Mouse (Mus musculus): ENCODE data around the gene Mki67. TPM values are rescaled to one million over a fixed set of nuclear protein-coding genes. Genes with fewer than 3 reads are reported as not detected.
"Not testable (repeated sequence)": the region's sequence is repeated elsewhere in the genome, so short reads cannot be mapped to it uniquely, and the experiment has no call there.

Gene Mki67
- polyA plus RNA-seq, 1 experiment from 2014 or later = 25.1 TPM

DNA sequence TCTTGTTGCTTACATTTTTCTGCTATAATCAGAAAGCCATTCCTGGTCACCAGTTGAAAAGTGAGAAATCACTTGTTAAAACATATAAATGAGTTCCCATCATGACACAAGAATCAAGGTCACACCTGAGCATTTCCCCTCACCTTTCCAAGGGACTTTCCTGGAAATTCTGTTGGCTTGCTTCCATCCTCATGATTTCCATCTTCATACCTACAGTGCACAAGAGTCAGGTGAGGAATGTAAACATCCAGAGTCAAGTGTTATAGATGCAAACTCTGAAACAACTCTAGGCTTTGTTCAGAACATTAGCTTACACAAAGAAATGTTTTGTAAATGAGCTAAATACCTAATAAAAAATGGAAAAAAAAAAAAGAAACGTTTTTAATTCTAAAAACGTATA, 5.5 kb downstream of the Mki67 start:
- Histone ChIP-seq H3K9me3 (replicated peaks; ENCODE audit: control insufficient read depth, low read length) (no peaks in the 10 kb centered on the region), H3K4me3 (ENCODE audit: low read length) (no peak overlapping the region), H3K36me3 (ENCODE audit: control insufficient read depth, insufficient read depth) (peaks cover 28% of the 10 kb centered on the region), H3K9ac (ENCODE audit: low read length) (no peak overlapping the region), H3K27ac (ENCODE audit: low read length) (no peak overlapping the region), H3K4me1 (ENCODE audit: control insufficient read depth, insufficient read depth, low read length) (peaks cover 7% of the 10 kb centered on the region; the same call in 1 of the 2 replicates), H3K4me2 (ENCODE audit: low read depth, low read length) (no peak overlapping the region), H3K27me3 (ENCODE audit: control insufficient read depth, insufficient read depth, low read length) (no peaks in the 10 kb centered on the region)
- 71% methylated on average over 2 of the region's 2 CpGs for WGBS
- no peak for ATAC-seq (replicated peaks; ENCODE audit: extremely low read depth, insufficient read depth, low FRiP score)

DNA sequence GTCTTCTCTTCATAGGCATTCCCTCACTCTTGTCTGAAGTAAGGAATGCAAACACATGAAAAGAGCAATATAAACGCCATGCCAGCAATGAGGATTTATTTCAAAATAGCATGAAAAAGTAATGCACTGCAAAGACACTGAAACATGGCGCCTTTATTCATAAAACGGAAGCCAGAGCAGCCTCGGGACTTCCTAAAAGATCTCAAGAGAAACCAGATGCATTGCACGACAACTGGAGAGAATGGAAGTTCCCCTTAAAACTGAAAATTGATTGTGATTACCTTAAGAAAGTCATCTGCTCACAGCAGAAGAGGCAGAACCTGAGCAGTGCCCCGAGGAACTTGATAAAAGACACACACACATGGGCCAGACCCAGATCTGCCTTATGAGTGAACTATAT, 10.4 kb downstream of the Mki67 start:
- ATAC-seq (replicated peaks; ENCODE audit: extremely low read depth, insufficient read depth, low FRiP score) = no peak
- no peak overlapping the region for H3K4me3 ChIP-seq (ENCODE audit: low read length)
- H3K27ac ChIP-seq (ENCODE audit: low read length) = no peak overlapping the region
- no peak overlapping the region for H3K4me2 ChIP-seq (ENCODE audit: low read depth, low read length)
- H3K36me3 ChIP-seq (ENCODE audit: control insufficient read depth, insufficient read depth) = peaks cover 58% of the 10 kb centered on the region
- no peaks in the 10 kb centered on the region for H3K27me3 ChIP-seq (ENCODE audit: control insufficient read depth, insufficient read depth, low read length)
- H3K9ac ChIP-seq (ENCODE audit: low read length) = no peak overlapping the region
- no peaks in the 10 kb centered on the region for H3K9me3 ChIP-seq (replicated peaks; ENCODE audit: control insufficient read depth, low read length)
- WGBS = 90% methylated on average over 6 of the region's 6 CpGs
- no peaks in the 10 kb centered on the region for H3K4me1 ChIP-seq (ENCODE audit: control insufficient read depth, insufficient read depth, low read length)

DNA sequence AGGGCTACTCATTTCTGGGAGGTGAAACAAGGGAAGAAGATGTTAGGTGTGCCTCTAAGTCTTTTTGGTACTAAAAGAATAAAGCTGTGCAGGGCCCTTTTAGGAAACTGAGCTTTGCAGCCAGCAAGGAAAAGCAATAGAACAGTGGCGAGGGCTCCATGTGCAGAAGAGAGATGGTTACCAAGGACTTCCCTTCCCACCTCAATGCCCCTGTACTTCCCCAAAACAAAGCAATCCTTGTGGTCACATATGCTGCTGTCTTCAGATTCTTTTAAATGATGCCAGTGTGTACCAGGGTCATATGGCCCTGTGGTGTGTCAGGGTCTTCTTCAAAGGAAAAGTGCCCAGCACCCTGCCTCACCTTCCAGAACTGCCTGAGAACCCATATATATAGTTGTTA, 11.1 kb downstream of the Mki67 start:
- no peak for ATAC-seq (replicated peaks; ENCODE audit: extremely low read depth, insufficient read depth, low FRiP score)
- 87% methylated on average over 1 of the region's 1 CpGs for WGBS

DNA sequence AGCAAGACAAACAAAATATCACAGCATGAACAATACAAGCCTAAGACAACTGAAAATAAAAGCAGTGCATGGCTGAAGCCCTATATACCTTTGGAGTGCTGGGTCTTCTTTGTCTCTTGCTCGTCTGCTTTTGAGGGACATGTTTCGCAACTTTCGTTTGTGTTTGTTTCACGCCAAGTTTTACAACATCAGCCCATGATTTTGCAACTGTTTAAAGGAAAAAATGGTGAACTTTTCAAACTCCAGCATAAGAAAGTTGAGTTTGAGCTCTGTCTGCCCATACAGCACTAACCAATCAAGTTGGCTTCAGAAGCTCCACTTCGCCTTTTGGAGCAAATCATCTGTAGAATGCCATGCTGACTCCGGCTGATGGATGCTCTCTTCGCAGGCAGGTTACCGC, 11.9 kb downstream of the Mki67 start:
- Histone ChIP-seq H3K27me3 (ENCODE audit: control insufficient read depth, insufficient read depth, low read length) (no peaks in the 10 kb centered on the region), H3K9ac (ENCODE audit: low read length) (no peak overlapping the region), H3K4me3 (ENCODE audit: low read length) (no peak overlapping the region), H3K27ac (ENCODE audit: low read length) (no peak overlapping the region), H3K4me1 (ENCODE audit: control insufficient read depth, insufficient read depth, low read length) (peaks cover 7% of the 10 kb centered on the region), H3K36me3 (ENCODE audit: control insufficient read depth, insufficient read depth) (peaks cover 61% of the 10 kb centered on the region), H3K4me2 (ENCODE audit: low read depth, low read length) (no peak overlapping the region), H3K9me3 (replicated peaks; ENCODE audit: control insufficient read depth, low read length) (no peaks in the 10 kb centered on the region)
- WGBS = 93% methylated on average over 8 of the region's 8 CpGs
- no peak for ATAC-seq (replicated peaks; ENCODE audit: extremely low read depth, insufficient read depth, low FRiP score)

More for the DNA sequence above, 11.1 kb downstream of the Mki67 start:
- Histone ChIP-seq H3K9me3 (replicated peaks; ENCODE audit: control insufficient read depth, low read length) (no peaks in the 10 kb centered on the region), H3K27me3 (ENCODE audit: control insufficient read depth, insufficient read depth, low read length) (no peaks in the 10 kb centered on the region), H3K9ac (ENCODE audit: low read length) (no peak overlapping the region), H3K27ac (ENCODE audit: low read length) (no peak overlapping the region), H3K4me3 (ENCODE audit: low read length) (no peak overlapping the region), H3K36me3 (ENCODE audit: control insufficient read depth, insufficient read depth) (peaks cover 63% of the 10 kb centered on the region), H3K4me1 (ENCODE audit: control insufficient read depth, insufficient read depth, low read length) (peaks cover 2% of the 10 kb centered on the region), H3K4me2 (ENCODE audit: low read depth, low read length) (no peak overlapping the region)

DNA sequence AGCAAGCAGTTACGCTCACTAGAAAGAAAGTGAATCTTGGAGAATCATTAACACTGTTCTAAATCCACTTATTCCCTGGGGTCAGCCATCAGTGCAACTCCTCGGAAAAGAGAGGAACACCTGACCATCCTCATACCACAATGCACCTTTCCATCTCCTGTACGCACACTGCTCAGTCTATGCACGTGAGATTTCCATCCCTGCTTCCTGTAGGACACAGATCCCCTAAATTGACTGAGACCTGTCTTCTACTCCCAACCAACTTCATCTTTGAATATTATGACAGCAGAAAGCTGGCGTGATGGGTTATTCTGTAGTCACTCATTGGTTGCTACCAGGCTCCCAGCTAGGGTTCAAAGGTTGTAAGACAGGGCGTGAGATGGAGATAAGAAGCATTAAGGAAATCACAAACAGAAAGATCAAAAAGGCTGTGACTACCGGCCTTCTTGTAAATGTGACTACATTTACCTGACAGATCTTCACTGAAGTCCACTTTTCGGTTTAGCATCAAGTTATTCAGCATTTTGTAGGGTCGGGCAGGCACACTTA, 12.5 kb downstream of the Mki67 start:
- ATAC-seq (replicated peaks; ENCODE audit: extremely low read depth, insufficient read depth, low FRiP score) = no peak
- no peak overlapping the region for H3K27ac ChIP-seq (ENCODE audit: low read length)
- H3K9me3 ChIP-seq (replicated peaks; ENCODE audit: control insufficient read depth, low read length) = no peaks in the 10 kb centered on the region
- no peaks in the 10 kb centered on the region for H3K27me3 ChIP-seq (ENCODE audit: control insufficient read depth, insufficient read depth, low read length)
- no peak overlapping the region for H3K4me2 ChIP-seq (ENCODE audit: low read depth, low read length)
- no peak overlapping the region for H3K9ac ChIP-seq (ENCODE audit: low read length)
- no peak overlapping the region for H3K4me3 ChIP-seq (ENCODE audit: low read length)
- WGBS = 89% methylated on average over 9 of the region's 9 CpGs
- H3K36me3 ChIP-seq (ENCODE audit: control insufficient read depth, insufficient read depth) = peaks cover 63% of the 10 kb centered on the region
- peaks cover 7% of the 10 kb centered on the region for H3K4me1 ChIP-seq (ENCODE audit: control insufficient read depth, insufficient read depth, low read length)

DNA sequence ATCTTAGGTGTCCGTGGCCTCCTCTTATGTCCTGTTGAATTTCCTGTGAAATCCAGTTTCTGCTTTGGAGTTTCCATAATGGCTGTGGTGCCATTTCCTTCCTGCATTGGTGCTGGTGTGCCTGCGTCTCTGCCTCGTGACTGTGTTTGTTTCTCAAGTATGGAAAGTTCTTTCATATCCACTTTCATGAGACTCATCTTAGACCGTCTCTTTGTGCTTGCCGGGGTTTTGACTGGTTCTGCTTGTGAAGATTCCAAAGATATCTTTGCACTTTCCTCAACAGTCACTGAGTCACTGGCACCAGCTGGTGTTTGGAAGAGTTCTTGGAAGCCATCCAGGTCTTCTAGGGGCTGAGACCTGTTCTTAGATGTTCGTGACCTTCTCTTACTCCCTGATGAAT, 16.8 kb downstream of the Mki67 start:
- H3K4me3 ChIP-seq (ENCODE audit: low read length); H3K4me2 ChIP-seq (ENCODE audit: low read depth, low read length); H3K9me3 ChIP-seq (replicated peaks; ENCODE audit: control insufficient read depth, low read length); H3K9ac ChIP-seq (ENCODE audit: low read length); H3K27me3 ChIP-seq (ENCODE audit: control insufficient read depth, insufficient read depth, low read length); H3K27ac ChIP-seq (ENCODE audit: low read length); ATAC-seq (replicated peaks; ENCODE audit: extremely low read depth, insufficient read depth, low FRiP score): not testable (repeated sequence)
- 51% methylated on average over 6 of the region's 6 CpGs for WGBS
- peaks cover 13% of the 10 kb centered on the region for H3K4me1 ChIP-seq (ENCODE audit: control insufficient read depth, insufficient read depth, low read length)
- peaks cover 57% of the 10 kb centered on the region for H3K36me3 ChIP-seq (ENCODE audit: control insufficient read depth, insufficient read depth)

DNA sequence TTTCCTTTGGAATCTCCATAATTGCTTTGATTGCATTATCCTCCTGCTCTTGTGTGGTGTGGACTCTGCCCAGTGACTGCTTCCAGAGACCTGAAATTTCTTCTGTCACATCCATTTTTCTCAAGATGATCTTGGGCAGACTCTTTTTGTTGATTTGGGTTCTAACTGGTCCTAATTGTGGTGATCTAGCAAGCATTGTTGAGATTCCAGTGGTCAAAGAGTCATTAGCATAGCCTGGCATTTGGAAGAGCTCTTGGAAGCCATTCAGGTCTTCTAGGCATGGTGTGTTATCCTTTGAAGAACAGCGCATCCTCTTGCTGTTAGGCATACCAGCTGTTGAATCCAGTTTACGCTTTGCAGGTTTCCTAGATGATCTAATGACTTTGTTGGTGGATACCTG, 17.8 kb downstream of the Mki67 start:
- Histone ChIP-seq H3K9me3 (replicated peaks; ENCODE audit: control insufficient read depth, low read length) (no peaks in the 10 kb centered on the region), H3K9ac (ENCODE audit: low read length) (no peak overlapping the region), H3K36me3 (ENCODE audit: control insufficient read depth, insufficient read depth) (peaks cover 56% of the 10 kb centered on the region), H3K4me1 (ENCODE audit: control insufficient read depth, insufficient read depth, low read length) (peaks cover 13% of the 10 kb centered on the region), H3K4me3 (ENCODE audit: low read length) (no peak overlapping the region), H3K4me2 (ENCODE audit: low read depth, low read length) (no peak overlapping the region), H3K27me3 (ENCODE audit: control insufficient read depth, insufficient read depth, low read length) (no peaks in the 10 kb centered on the region), H3K27ac (ENCODE audit: low read length) (no peak overlapping the region)
- ATAC-seq (replicated peaks; ENCODE audit: extremely low read depth, insufficient read depth, low FRiP score) = no peak
- WGBS = 96% methylated on average over 2 of the region's 2 CpGs

DNA sequence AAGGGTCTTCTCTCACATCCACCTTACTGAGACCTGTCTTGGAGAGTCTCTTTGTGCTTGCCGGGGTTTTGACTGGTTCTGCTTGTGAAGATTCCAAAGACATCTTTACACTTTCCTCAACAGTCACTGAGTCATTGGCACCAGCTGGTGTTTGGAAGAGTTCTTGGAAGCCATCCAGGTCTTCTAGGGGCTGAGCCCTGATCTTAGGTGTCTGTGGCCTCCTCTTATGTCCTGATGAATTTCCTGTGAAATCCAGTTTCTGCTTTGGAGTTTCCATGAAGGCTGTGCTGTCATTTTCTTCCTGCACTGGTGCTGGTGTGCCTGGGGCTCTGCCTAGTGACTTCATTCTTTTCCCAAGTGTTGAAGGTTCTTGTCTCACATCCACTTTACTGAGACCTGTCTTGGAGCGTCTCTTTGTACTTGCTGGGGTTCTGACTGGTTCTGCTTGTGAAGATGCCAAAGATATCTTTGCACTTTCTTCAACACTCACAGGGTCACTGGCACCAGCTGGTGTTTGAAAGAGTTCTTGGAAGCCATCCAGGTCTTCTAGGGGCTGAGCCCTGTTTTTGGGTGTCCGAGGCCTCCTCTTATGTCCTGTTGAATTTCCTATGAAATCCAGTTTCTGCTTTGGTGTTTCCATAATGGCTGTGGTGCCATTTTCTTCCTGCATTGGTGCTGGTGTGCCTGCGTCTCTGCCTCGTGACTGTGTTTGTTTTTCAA, 19.0 kb downstream of the Mki67 start:
- not testable (repeated sequence) for ATAC-seq (replicated peaks; ENCODE audit: extremely low read depth, insufficient read depth, low FRiP score)

DNA sequence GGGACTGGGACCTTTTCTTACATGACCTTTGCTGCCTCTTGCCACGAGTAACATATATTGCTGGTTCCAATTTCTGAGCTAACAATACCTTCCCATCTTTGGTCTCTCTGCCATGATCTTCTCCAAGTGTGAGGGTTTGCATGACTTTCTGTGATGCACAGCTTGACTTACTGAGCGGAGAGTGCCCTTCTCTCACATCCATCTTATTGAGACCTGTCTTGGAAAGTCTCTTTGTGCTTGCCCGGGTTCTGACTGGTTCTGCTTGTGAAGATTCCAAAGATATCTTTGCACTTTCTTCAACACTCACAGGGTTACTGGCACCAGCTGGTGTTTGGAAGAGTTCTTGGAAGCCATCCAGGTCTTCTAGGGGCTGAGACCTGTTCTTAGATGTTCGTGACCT, 20.0 kb downstream of the Mki67 start:
- 68% methylated on average over 4 of the region's 4 CpGs for WGBS

More for the DNA sequence above, 19.0 kb downstream of the Mki67 start:
- Histone ChIP-seq H3K36me3 (ENCODE audit: control insufficient read depth, insufficient read depth) (peaks cover 60% of the 10 kb centered on the region), H3K4me1 (ENCODE audit: control insufficient read depth, insufficient read depth, low read length) (peaks cover 13% of the 10 kb centered on the region)
- not testable (repeated sequence) for H3K4me2 ChIP-seq (ENCODE audit: low read depth, low read length); H3K9me3 ChIP-seq (replicated peaks; ENCODE audit: control insufficient read depth, low read length); H3K9ac ChIP-seq (ENCODE audit: low read length); H3K27ac ChIP-seq (ENCODE audit: low read length); H3K27me3 ChIP-seq (ENCODE audit: control insufficient read depth, insufficient read depth, low read length); H3K4me3 ChIP-seq (ENCODE audit: low read length)
- 65% methylated on average over 5 of the region's 5 CpGs for whole genome bisulfite sequencing

More for the DNA sequence above, 20.0 kb downstream of the Mki67 start:
- Histone ChIP-seq H3K4me1 (ENCODE audit: control insufficient read depth, insufficient read depth, low read length) (peaks cover 13% of the 10 kb centered on the region), H3K4me2 (ENCODE audit: low read depth, low read length) (no peak overlapping the region), H3K4me3 (ENCODE audit: low read length) (no peak overlapping the region), H3K9ac (ENCODE audit: low read length) (no peak overlapping the region), H3K27me3 (ENCODE audit: control insufficient read depth, insufficient read depth, low read length) (no peaks in the 10 kb centered on the region), H3K27ac (ENCODE audit: low read length) (no peak overlapping the region), H3K9me3 (replicated peaks; ENCODE audit: control insufficient read depth, low read length) (no peaks in the 10 kb centered on the region), H3K36me3 (ENCODE audit: control insufficient read depth, insufficient read depth) (peaks cover 63% of the 10 kb centered on the region)
- ATAC-seq (replicated peaks; ENCODE audit: extremely low read depth, insufficient read depth, low FRiP score) = no peak
